30 mouse cellular contexts compared by ENCODE assay signal in the genomic region with DNA sequence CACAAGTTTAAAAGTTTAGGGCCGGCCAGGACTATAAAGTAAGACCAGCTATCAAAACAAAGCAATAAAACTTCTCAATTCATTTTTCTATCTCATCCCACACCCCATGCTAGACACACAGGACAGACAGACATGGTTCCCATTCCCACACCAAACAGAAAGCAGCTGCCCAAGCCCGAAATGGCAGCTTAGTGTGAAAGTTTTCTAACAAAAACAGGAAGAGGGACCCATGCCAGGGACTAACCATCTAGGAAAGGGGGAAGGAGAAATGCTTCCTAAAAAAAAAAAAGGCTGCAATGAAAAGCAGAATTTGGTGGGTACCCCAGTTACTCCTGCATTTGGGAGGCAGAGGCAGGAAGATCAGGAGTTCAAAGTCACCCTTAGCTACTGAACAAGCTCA. TPM values are rescaled to one million over a fixed set of nuclear protein-coding genes. Genes with fewer than 3 reads are reported as not detected.
DNase-seq lines count a peak whose midpoint lies in the region; ATAC-seq and TF ChIP-seq lines count a peak whose summit lies in the region.
"Had no signal": no experiment of that assay in that cellular context is flagged by ENCODE, and none has a peak within 500 bp of the region (broad histone marks: within the 10 kb centered on the region; RNA-seq: fewer than 3 reads in every experiment).

No protein-coding gene starts in this region.

- no peaks in the 10 kb centered on the region for H3K9me3 ChIP-seq in intestine, embryonic 15.5 days
- H3K9me3 ChIP-seq in hindbrain, embryonic 12.5 days (replicated peaks) = no peaks in the 10 kb centered on the region
- H3K9me3 ChIP-seq: embryonic facial prominence, embryonic 10.5 days; embryonic facial prominence, embryonic 15.5 days; forebrain, embryonic 12.5 days; G1E; heart, embryonic 13.5 days; hindbrain, embryonic 10.5 days; liver, embryonic 12.5 days; megakaryocyte, embryonic 14.5 days; midbrain, embryonic 12.5 days had no signal

- no peak overlapping the region for H3K4me3 ChIP-seq in intestine, embryonic 15.5 days (replicated peaks)
- no peak overlapping the region for H3K4me3 ChIP-seq in myocyte
- H3K4me3 ChIP-seq in hindbrain, embryonic 12.5 days = no peak overlapping the region
- H3K4me3 ChIP-seq: embryonic facial prominence, embryonic 10.5 days; embryonic facial prominence, embryonic 15.5 days; forebrain, embryonic 12.5 days; heart, adult 2 months; heart, embryonic 13.5 days; hindbrain, embryonic 10.5 days; layer of hippocampus, adult 2 months; left cerebral cortex, adult 2 months; liver, embryonic 12.5 days; megakaryocyte, embryonic 14.5 days; midbrain, embryonic 12.5 days had no signal

- no peak overlapping the region for H3K4me2 ChIP-seq in intestine, embryonic 15.5 days (replicated peaks)
- peak overlapping the region; percentile 15 for H3K4me2 ChIP-seq in myocyte (ENCODE audit: low read depth)
- H3K4me2 ChIP-seq in hindbrain, embryonic 12.5 days (replicated peaks) = no peak overlapping the region
- H3K4me2 ChIP-seq: embryonic facial prominence, embryonic 15.5 days; forebrain, embryonic 12.5 days; heart, embryonic 13.5 days; liver, embryonic 12.5 days; midbrain, embryonic 12.5 days had no signal

- no peak for ATAC-seq in intestine, embryonic 15.5 days
- ATAC-seq in hindbrain, embryonic 12.5 days (ENCODE audit: low FRiP score) = no peak
- ATAC-seq: hindbrain, embryonic 16.5 days; liver, embryonic 12.5 days; liver, postnatal 0 days; Patski had no signal

- peak overlapping the region; percentile 51; the same call in 1 of the 2 replicates for H3K27ac ChIP-seq in intestine, embryonic 15.5 days
- H3K27ac ChIP-seq in hindbrain, embryonic 12.5 days = no peak overlapping the region
- H3K27ac ChIP-seq: embryonic facial prominence, embryonic 10.5 days; embryonic facial prominence, embryonic 15.5 days; forebrain, embryonic 12.5 days; heart, adult 2 months; heart, embryonic 13.5 days; hindbrain, embryonic 10.5 days; layer of hippocampus, adult 2 months; left cerebral cortex, adult 2 months; liver, embryonic 12.5 days; midbrain, embryonic 12.5 days had no signal

- no peaks in the 10 kb centered on the region for H3K4me1 ChIP-seq in intestine, embryonic 15.5 days (replicated peaks)
- H3K4me1 ChIP-seq in hindbrain, embryonic 12.5 days = no peaks in the 10 kb centered on the region
- H3K4me1 ChIP-seq: embryonic facial prominence, embryonic 10.5 days; embryonic facial prominence, embryonic 15.5 days; forebrain, embryonic 12.5 days; hindbrain, embryonic 10.5 days; midbrain, embryonic 12.5 days had no signal

- no peaks in the 10 kb centered on the region for H3K79me2 ChIP-seq in myocyte (ENCODE audit: control insufficient read depth, insufficient read depth)

- no peaks in the 10 kb centered on the region for H3K27me3 ChIP-seq in intestine, embryonic 15.5 days (replicated peaks)
- no peaks in the 10 kb centered on the region for H3K27me3 ChIP-seq in myocyte (ENCODE audit: control insufficient read depth, insufficient read depth, insufficient read length)
- no peaks in the 10 kb centered on the region for H3K27me3 ChIP-seq in hindbrain, embryonic 12.5 days
- H3K27me3 ChIP-seq: embryonic facial prominence, embryonic 15.5 days; forebrain, embryonic 12.5 days; heart, embryonic 13.5 days; liver, embryonic 12.5 days; megakaryocyte, embryonic 14.5 days; midbrain, embryonic 12.5 days; Patski had no signal

- 54% methylated on average over 2 of the region's 2 CpGs for WGBS in intestine, embryonic 15.5 days
- 69% methylated on average over 2 of the region's 2 CpGs for WGBS in hindbrain, embryonic 12.5 days

- no peak for TF ChIP-seq POLR2A in myocyte (IDR thresholded peaks at IDR 0.05; ENCODE audit: insufficient read length, low read depth)

- H3K36me3 ChIP-seq in intestine, embryonic 15.5 days = no peaks in the 10 kb centered on the region
- H3K36me3 ChIP-seq in myocyte (ENCODE audit: control insufficient read depth, insufficient read depth) = no peaks in the 10 kb centered on the region
- no peaks in the 10 kb centered on the region for H3K36me3 ChIP-seq in hindbrain, embryonic 12.5 days
- H3K36me3 ChIP-seq: embryonic facial prominence, embryonic 10.5 days; embryonic facial prominence, embryonic 15.5 days; forebrain, embryonic 12.5 days; G1E; heart, embryonic 13.5 days; hindbrain, embryonic 10.5 days; liver, embryonic 12.5 days; midbrain, embryonic 12.5 days had no signal

- H3K9ac ChIP-seq in intestine, embryonic 15.5 days = no peak overlapping the region
- no peak overlapping the region for H3K9ac ChIP-seq in hindbrain, embryonic 12.5 days
- H3K9ac ChIP-seq: embryonic facial prominence, embryonic 15.5 days; forebrain, embryonic 12.5 days; heart, embryonic 13.5 days; liver, embryonic 12.5 days; liver, postnatal 0 days; midbrain, embryonic 12.5 days had no signal

- no peak overlapping the region for H3ac ChIP-seq in myocyte (ENCODE audit: control insufficient read depth, insufficient read length)

- peak; percentile 18 to 26 for DNase-seq in heart, adult 18-20 months
- DNase-seq in heart, postnatal 36 days = no peak
- DNase-seq in adipocyte (ENCODE audit: low spot score) = peak; percentile 20
- no peak for DNase-seq in kidney, adult 8-10 months
- DNase-seq in T-cell, adult 2 months (ENCODE audit: low spot score) = no peak
- DNase-seq: adrenal gland, postnatal 36 days; cerebellum, adult 18-20 months; cerebellum, postnatal 10 days; gastrocnemius, postnatal 14 days; heart, adult 2 months; heart, postnatal 10 days; left cerebral cortex, postnatal 4 days; liver, postnatal 0 days; lung, postnatal 14 days had no signal

- intact Hi-C loops in heart, postnatal 36 days (cut with DNase I) = no loop called here

TF ChIP-seq in myocyte, 11 proteins besides CTCF, POLR2A, EP300 and RAD21:
- TF ChIP-seq SRF (IDR thresholded peaks at IDR 0.05; ENCODE audit: control insufficient read depth, insufficient read length, low read depth) (no peak), E2F4 (IDR thresholded peaks at IDR 0.05; ENCODE audit: insufficient read depth) (no peak), MYOD1 (IDR thresholded peaks at IDR 0.05; ENCODE audit: control insufficient read depth in 1 of 3, insufficient read length in 2 of 3, low read depth in 2 of 3) (no peak), MYOG (IDR thresholded peaks at IDR 0.05; ENCODE audit: control insufficient read depth in 1 of 3, insufficient read depth in 1 of 3, insufficient read length in 2 of 3, low read depth in 2 of 3) (no peak), POLR2AphosphoS2 (IDR thresholded peaks at IDR 0.05; ENCODE audit: insufficient read length, low read depth) (no peak), REST (IDR thresholded peaks at IDR 0.05; ENCODE audit: insufficient read depth, insufficient read length) (no peak), USF1 (IDR thresholded peaks at IDR 0.05; ENCODE audit: low read depth) (no peak)

RNA-seq across cellular contexts. Expression of gene Ivns1abp, which starts 37.2 kb away (rescaled TPM):
- total RNA-seq in heart, adult 18-20 months (2021) = 100 to 1,000 TPM; 867 to 929 TPM
- total RNA-seq in heart, postnatal 36 days (2021) = 100 to 1,000 TPM; 774 to 837 TPM
- polyA plus RNA-seq in intestine, embryonic 15.5 days (2015; fragmentation: Nextera tagmentation; extraction: Ambion mirVana) = 313 and 339 TPM in 2 replicates
- 95.1 TPM for polyA plus RNA-seq in myocyte (2012; fragmentation: generic; extraction: Trizol)
- 325 and 337 TPM in 2 replicates for polyA plus RNA-seq in hindbrain, embryonic 12.5 days (2016; fragmentation: Nextera tagmentation; extraction: Ambion mirVana)

Comparison
In these comparisons a context has a peak if more than half of its experiments do, and no peak if none do; other contexts are left out.
1. DNase-seq: peak in heart, adult 18-20 months (2 of 2) and adipocyte (single experiment); none in heart, postnatal 36 days (0 of 2), kidney, adult 8-10 months (0 of 2) and T-cell, adult 2 months (single experiment).